Mouse (Mus musculus) heart, adult 8-10 months (tissue): ENCODE measurements around the gene Arl8a. TPM values are rescaled to one million over a fixed set of nuclear protein-coding genes. Genes with fewer than 3 reads are reported as not detected.
"Not testable (repeated sequence)": the region's sequence is repeated elsewhere in the genome, so short reads cannot be mapped to it uniquely, and the experiment has no call there.

ENCODE experiments used
- DNase-seq: peaks from one replicate; pipeline ENCODE4 v3.0.0; 2022; ENCODE audit warnings: low spot score
- total RNA-seq, 4 experiments: library from RNA; stranded (reverse); gene quantifications; 2 replicates each; pipeline ENCODE4 v1.2.4; 2022

Arl8a gene
- total RNA-seq: 10 to 100 TPM; 19.0 to 21.4 (median 20.7) TPM

- peak; percentile 76 for DNase-seq
Measured at GRCm38 (mm10) chr1:135146077-135146945, at the start of gene Arl8a. TSS of gene Arl8a (plus strand) at chr1:135146824.

DNA sequence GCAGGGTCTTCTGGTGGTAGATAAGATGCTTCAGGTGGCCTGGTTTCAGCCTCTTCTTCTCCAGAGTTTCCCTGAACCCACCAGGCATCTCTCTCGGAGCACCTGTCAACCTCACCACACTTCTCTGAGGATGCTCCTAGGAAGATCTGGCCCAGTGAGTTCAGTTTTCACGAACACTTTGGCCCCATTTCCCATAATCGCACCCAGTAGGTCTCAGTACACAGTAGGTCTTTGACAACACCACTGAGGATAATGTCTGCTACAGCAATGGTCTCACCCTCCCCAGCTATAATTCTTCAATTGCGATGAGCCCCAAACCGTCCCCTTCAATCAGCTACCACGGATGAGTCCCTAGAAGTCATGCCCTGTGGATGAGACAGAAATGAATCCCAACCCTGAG lies 49.2 kb upstream of the Arl8a start:
- DNase-seq: no peak

- DNase-seq: peak; percentile 56
Measured at GRCm38 (mm10) chr1:135098441-135098840, 48.2 kb upstream of the Arl8a start.

DNA sequence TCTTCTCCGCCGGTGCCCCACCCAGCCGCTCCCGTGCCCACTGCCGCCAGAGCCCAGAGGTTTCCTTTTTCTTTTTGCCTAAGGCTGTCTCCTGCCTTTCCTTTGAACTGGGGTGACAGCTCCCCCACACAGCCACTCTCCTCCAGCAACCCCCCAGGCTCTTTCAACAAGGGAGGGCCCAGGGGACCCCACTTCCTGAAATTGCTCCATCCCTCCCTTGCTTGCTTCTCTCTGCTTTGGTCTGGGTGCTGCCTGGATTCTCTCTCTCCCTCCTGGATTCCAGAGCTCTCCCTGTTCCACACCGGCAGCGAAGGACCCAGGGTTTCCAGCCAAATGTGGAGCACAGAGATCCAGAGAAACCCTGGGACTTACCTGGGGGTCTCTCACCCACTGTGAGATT lies 46.2 kb upstream of the Arl8a start:
- DNase-seq: no peak

- DNase-seq: no peak
Measured at GRCm38 (mm10) chr1:135105124-135105523, 41.5 kb upstream of the Arl8a start, which contains the start of gene Lgr6. TSS of gene Lgr6 (minus strand) at chr1:135105276.

- peak; percentile 46 for DNase-seq
Measured at GRCm38 (mm10) chr1:135105951-135106350, 40.7 kb upstream of the Arl8a start.

DNA sequence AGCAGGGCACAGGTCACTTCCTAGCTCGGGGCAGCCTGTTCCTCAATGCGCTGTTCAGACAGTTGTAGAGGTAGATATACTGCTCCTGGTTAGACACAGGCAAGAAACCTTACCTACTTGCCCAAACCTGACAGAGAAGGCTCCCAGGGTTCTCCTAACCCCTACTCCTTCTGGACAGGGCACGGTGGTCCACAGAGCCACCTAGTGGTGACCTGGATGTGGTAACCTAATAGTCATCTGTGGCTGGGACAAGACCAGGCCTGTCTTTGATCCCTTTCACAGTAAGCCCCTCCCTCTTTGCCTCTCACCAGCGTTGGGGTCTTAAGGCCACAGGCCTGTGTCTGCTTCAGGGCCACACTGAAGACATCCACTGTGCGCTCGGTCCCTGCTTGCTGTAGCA lies 38.0 kb upstream of the Arl8a start:
- DNase-seq: no peak

- peak; percentile 67 for DNase-seq
Measured at GRCm38 (mm10) chr1:135110075-135110474, 36.5 kb upstream of the Arl8a start.

DNA sequence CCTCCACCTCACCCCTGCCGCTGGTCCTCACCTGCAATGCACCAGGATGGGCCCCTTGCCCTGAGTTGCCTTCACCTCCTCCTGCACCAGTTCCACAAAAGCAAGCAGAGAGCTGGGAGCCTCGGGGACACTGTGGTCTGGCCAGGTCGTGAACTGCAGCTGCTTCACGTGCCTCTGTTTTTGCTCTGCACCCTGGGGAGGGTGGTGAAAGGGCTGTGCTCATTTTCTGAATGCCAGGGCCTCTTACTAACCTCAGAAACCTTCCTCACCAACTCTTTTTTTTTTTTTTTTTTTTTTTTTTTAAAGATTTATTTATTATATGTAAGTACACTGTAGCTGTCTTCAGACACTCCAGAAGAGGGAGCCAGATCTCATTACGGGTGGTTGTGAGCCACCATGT lies 35.4 kb upstream of the Arl8a start:
- not testable (repeated sequence) for DNase-seq

GRCm38 (mm10) chr1:135112661-135113060 lies 34.0 kb upstream of the Arl8a start:
- DNase-seq: no peak

- no peak for DNase-seq
Measured at GRCm38 (mm10) chr1:135124573-135125363, 21.9 kb upstream of the Arl8a start.

GRCm38 (mm10) chr1:135125990-135126389 lies 20.6 kb upstream of the Arl8a start:
- no peak for DNase-seq

DNA sequence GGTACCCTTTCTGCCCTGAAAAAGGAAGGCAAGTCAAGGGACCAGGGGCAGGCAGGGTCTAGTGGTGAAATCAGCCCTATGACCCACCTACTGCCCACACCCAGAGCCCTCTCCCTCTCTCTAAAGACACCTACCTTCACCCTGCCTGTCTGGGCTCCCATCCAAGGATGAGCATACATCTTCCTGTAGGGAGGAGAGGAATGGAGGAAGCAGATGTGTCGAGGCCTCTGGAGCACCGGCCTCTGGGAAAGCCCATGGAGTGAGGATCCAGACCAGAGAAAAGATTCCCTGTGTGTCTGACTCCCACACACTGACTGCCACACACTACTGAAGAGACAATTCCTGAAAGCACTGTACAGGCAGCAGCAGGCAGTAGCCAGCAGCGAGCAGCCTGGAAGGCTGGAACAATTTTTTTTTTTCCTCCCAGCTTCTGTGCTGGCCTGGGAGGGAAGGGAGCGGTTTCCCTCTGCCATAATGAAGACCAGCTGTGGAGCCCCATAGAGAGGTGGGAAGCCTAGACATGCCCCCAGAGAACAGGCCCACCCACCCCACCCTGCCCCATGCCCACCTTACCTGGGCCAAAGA lies 20.1 kb upstream of the Arl8a start:
- no peak for DNase-seq

- no peak for DNase-seq
Measured at GRCm38 (mm10) chr1:135128011-135128441, 18.6 kb upstream of the Arl8a start.

GRCm38 (mm10) chr1:135128986-135129385 lies 17.6 kb upstream of the Arl8a start:
- no peak for DNase-seq

- DNase-seq: no peak
Measured at GRCm38 (mm10) chr1:135129543-135130183, 17.0 kb upstream of the Arl8a start.

DNA sequence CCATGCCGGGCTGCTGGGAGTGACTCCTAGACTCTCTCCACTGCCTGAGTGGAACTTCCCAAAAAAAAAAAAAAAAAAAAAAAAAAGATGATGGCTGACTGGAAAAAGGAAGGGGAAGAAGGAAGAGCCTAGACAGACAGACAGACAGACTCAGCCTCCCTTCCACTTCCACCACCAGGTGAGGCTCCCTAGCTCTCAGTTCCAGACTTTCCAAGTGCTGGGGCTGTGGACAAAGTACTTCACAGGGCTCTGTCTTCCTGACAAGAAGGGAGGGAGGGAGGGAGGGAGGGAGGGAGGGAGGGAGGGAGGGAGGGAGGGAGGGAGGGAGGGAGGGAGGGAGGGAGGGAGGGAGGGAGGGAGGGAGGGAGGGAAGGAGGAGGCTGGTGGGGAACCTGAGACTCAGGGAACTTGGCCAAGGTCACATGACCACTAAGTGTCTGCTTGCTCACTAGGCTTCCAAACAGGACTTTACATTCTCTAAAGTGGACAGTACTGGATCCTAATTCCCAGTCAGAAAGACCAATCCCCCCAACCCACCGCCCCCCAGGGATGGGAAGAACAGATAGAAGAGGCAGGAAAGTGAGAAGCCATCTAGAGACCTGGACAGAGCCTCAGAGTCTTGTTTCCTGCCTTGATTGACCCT lies 16.1 kb upstream of the Arl8a start:
- DNase-seq: no peak

DNA sequence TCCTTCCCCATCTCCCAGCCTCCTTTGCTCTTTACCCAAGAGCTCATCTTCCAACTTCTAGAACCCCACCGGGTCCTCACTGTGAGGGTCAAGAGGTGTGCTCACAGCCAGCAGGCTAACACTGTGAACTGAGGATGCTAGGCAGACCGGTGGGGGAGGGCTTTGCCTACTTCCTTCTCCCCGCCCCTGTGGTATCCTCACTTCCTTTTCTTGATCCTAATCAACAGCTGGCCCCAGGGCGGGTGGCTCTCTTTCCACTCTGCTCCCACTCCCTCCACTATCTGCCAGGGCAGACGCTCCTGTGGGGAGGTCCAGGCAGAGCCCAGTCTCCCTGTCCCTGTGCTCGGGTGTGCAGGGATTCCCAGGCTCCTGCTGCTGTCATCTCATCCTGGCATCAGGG lies 15.6 kb upstream of the Arl8a start:
- no peak for DNase-seq

DNA sequence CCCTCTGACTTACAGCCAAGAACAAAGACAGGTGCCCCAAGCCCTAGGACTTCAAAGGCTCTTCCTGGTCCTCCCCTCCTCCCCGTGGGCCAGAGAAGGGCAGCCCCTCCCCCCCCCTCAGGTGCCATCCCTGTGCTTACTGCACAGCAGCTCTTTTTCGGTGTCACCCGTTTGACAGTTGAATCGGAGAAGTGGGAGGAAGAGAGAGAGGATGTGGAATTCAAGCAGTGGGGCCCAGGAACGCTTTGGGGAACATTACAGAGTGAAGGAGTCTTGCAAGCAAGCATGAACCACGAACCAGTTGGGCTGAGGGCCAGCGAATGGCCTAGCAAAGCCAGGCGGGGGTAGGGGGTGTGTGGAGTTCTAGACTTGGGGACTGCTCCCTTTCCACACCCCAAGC lies 15.1 kb upstream of the Arl8a start:
- no peak for DNase-seq

DNA sequence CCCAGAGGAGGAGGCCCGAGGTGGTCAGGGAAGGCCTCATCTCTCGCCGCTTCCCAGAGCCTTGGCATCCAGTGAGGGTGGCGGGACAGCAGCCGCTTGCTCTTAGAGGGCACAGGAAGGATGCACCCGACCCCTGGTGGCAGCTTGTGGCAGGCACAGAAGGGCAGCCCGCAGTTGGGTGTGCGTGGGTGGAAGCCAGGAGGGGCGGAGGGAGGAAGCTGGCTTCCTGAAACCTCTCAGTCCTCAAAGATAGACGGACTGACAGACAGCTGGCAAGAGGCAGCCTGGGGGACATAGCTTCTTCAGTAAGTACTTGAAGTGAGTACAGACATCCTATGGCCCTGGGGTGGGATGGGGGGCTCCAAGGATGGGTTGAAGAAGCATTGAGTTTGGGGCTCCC lies 14.2 kb upstream of the Arl8a start, which contains the start of gene Ptpn7:
TSS of gene Ptpn7 (plus strand) at position 228 of the 400 bp plus-strand sequence.
- peak; percentile 41 for DNase-seq

- DNase-seq: no peak
Measured at GRCm38 (mm10) chr1:135132893-135133369, 13.7 kb upstream of the Arl8a start.
